Mouse (Mus musculus): Measurements from ENCODE around the gene Uba6.

DNA sequence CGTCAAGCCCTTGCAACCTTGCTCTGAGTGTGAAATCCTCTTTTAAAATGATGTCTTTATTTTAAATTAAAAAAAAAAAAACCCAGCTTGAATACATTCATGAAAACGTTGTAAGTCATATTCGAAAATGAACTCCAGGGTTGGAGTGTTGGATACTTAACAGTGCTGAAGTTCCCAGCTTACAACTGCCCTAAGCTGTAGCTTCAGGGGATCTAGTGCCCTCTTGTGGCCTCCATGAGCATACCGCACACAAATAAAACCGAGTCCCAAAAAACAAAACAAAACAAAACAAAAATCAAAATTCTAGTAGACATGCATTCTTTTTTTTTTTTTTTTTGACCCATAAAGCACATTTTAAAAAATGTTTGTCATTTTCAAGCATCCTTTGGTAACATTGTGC lies 18.2 kb upstream of the Uba6 start:
- TF ChIP-seq RCOR1 (IDR thresholded peaks at IDR 0.05; ENCODE audit: low read depth, low read length), result no peak
- TF ChIP-seq GATA1 (IDR thresholded peaks at IDR 0.05; ENCODE audit: low read depth, low read length), result no peak
- no peak for TF ChIP-seq USF2 (IDR thresholded peaks at IDR 0.05; ENCODE audit: borderline replicate concordance in 1 of 2, insufficient read depth in 1 of 2, low read depth in 1 of 2, low read length in 2 of 2)
- no peak for TF ChIP-seq EP300 (IDR thresholded peaks at IDR 0.05; ENCODE audit: low read depth in 1 of 2, low read length in 2 of 2)
- no peak for TF ChIP-seq GABPA (IDR thresholded peaks at IDR 0.05; ENCODE audit: low read depth, low read length)
- no peak for TF ChIP-seq POLR2A (IDR thresholded peaks at IDR 0.05; ENCODE audit: control insufficient read depth in 1 of 2, insufficient read depth in 1 of 2, low read depth in 1 of 2, low read length in 2 of 2, poor library complexity in 1 of 2)
